In the genomic region with DNA sequence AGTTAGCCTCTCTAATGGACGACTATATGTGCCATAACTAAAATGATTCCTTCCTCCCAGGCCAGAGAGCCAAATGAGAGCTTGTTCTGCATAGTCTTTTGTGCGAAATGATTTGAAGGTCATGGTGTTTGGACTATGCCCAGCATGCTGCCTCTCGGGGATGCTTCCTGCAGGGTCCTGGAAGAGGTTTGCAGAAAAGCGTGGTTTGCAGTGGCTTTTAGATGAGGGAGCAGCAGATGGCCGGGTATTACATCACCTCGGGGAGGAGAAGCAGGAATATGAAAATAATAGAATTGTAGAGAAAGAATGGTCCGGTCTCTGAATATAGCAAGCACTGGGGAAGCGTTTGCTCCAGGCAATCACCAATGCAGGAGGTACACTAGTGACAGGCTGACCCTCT, we compare ENCODE assay signal across 10 mouse cellular contexts. TPM values are rescaled to one million over a fixed set of nuclear protein-coding genes. Genes with fewer than 3 reads are reported as not detected.
A peak's percentile ranks its signal among the peaks of the same experiment; 100 is the strongest.
DNase-seq lines count a peak whose midpoint lies in the region; ATAC-seq and TF ChIP-seq lines count a peak whose summit lies in the region.
"Had no signal": no experiment of that assay in that cellular context is flagged by ENCODE, and none has a peak within 500 bp of the region (broad histone marks: within the 10 kb centered on the region; RNA-seq: fewer than 3 reads in every experiment).

No protein-coding gene starts in this region.

- no peaks in the 10 kb centered on the region for H3K36me3 ChIP-seq in liver, postnatal 0 days (replicated peaks; ENCODE audit: insufficient read depth, low read length)

- H3K9me3 ChIP-seq in liver, postnatal 0 days (ENCODE audit: low read length) = no peaks in the 10 kb centered on the region

- TF ChIP-seq CTCF in liver, postnatal 0 days (IDR thresholded peaks at IDR 0.05; ENCODE audit: low read depth) = no peak

- no peak overlapping the region for H3K9ac ChIP-seq in liver, postnatal 0 days (replicated peaks)

- no peak overlapping the region for H3K4me2 ChIP-seq in liver, postnatal 0 days (ENCODE audit: low read depth, low read length)

- no peaks in the 10 kb centered on the region for H3K27me3 ChIP-seq in liver, postnatal 0 days (ENCODE audit: insufficient read depth, low read length)
- H3K27me3 ChIP-seq: megakaryocyte, embryonic 14.5 days had no signal

- no peak for TF ChIP-seq EP300 in liver, postnatal 0 days (IDR thresholded peaks at IDR 0.05; ENCODE audit: low read depth)

- ATAC-seq in megakaryocyte progenitor cell, adult 5-6 weeks (replicated peaks; ENCODE audit: poor library complexity) = no peak
- no peak for ATAC-seq in liver, postnatal 0 days

- peak; percentile 6 to 31 for DNase-seq in frontal cortex, postnatal 36 days (ENCODE audit: low spot score in 2 of 2)
- DNase-seq in frontal cortex, postnatal 25 days (ENCODE audit: low spot score in 2 of 2) = no peak
- DNase-seq in NIH3T3 (ENCODE audit: low read depth) = peak; percentile 45
- DNase-seq in gastrocnemius, postnatal 25 days = peak; percentile 44
- peak; percentile 73 for DNase-seq in layer of hippocampus, adult 9-11 months
- no peak for DNase-seq in adrenal gland, postnatal 25 days
- no peak for DNase-seq in liver, postnatal 0 days

- 51% methylated on average over 8 of the region's 8 CpGs for WGBS in liver, postnatal 0 days (ENCODE audit: insufficient replicate concordance)

- H3K4me3 ChIP-seq in liver, postnatal 0 days (ENCODE audit: low read depth, low read length) = no peak overlapping the region
- H3K4me3 ChIP-seq: megakaryocyte, embryonic 14.5 days had no signal

- H3K4me1 ChIP-seq in liver, postnatal 0 days (ENCODE audit: insufficient read depth) = peaks cover 24% of the 10 kb centered on the region

- H3K27ac ChIP-seq in liver, postnatal 0 days (ENCODE audit: low read depth) = no peak overlapping the region
- H3K27ac ChIP-seq: kidney, postnatal 0 days had no signal

RNA-seq across cellular contexts. Expression of a gene that starts 11.0 kb away (rescaled TPM):
- 10 to 100 TPM; 21.3 to 22.6 TPM for total RNA-seq in gastrocnemius, postnatal 25 days (2021)
- total RNA-seq in megakaryocyte progenitor cell, adult 5-6 weeks (2015) = 46.1 and 59.4 TPM in 2 replicates
- total RNA-seq in megakaryocyte progenitor cell, adult 5-6 weeks (2017) = 36.5 and 48.0 TPM in 2 replicates
- 52.8 and 55.6 TPM in 2 replicates for total RNA-seq in adrenal gland, postnatal 25 days (2021)
- polyA plus RNA-seq in liver, postnatal 0 days (2015; fragmentation: Nextera tagmentation; extraction: Ambion mirVana) = 3.5 and 4.0 TPM in 2 replicates

Comparison
In these comparisons a context has a peak if more than half of its experiments do, and no peak if none do; other contexts are left out.
1. DNase-seq: peak in frontal cortex, postnatal 36 days (2 of 2), NIH3T3 (single experiment), gastrocnemius, postnatal 25 days (single experiment) and layer of hippocampus, adult 9-11 months (single experiment); none in frontal cortex, postnatal 25 days (0 of 2), adrenal gland, postnatal 25 days (single experiment) and liver, postnatal 0 days (single experiment).